Mouse (Mus musculus) neural tube, embryonic 15.5 days (tissue): ENCODE results near the gene Trim65. TPM values are rescaled to one million over a fixed set of nuclear protein-coding genes. Genes with fewer than 3 reads are reported as not detected.

Experiments
- ATAC-seq: fragments of 200-750 bp; cut with Nextera tagmentation; 2 replicates; pipeline ENCODE4 v1.8.0; 2017; ENCODE audit warnings: mild to moderate bottlenecking, moderate TSS enrichment, moderate library complexity; ENCODE audit not compliant: low FRiP score
- H3K27ac ChIP-seq: fragments of 300-500 bp; sonication (generic); replicated peaks from 2 replicates; pipeline ENCODE4 v1.5.1; 2015; ENCODE audit warnings: mild to moderate bottlenecking, inconsistent platforms
- H3K27me3 ChIP-seq: fragments of 300-500 bp; sonication (generic); replicated peaks from 2 replicates; pipeline ENCODE4 v1.6.1; 2015; ENCODE audit warnings: inconsistent platforms
- H3K36me3 ChIP-seq: fragments of 300-500 bp; sonication (generic); 2 replicates; pipeline ENCODE4 v1.6.1; 2015; ENCODE audit warnings: inconsistent platforms
- H3K4me1 ChIP-seq: fragments of 300-500 bp; sonication (generic); 2 replicates; pipeline ENCODE4 v1.6.1; 2015; ENCODE audit warnings: inconsistent platforms
- H3K4me2 ChIP-seq: fragments of 300-500 bp; sonication (generic); 2 replicates; pipeline ENCODE4 v1.6.1; 2015; ENCODE audit warnings: inconsistent platforms, mild to moderate bottlenecking, moderate library complexity
- H3K4me3 ChIP-seq: fragments of 300-500 bp; sonication (generic); replicated peaks from 2 replicates; pipeline ENCODE4 v1.5.1; 2015; ENCODE audit warnings: mild to moderate bottlenecking, inconsistent platforms
- H3K9ac ChIP-seq: fragments of 300-500 bp; sonication (generic); replicated peaks from 2 replicates; pipeline ENCODE4 v1.6.1; 2015; ENCODE audit warnings: mild to moderate bottlenecking, inconsistent platforms
- H3K9me3 ChIP-seq: fragments of 300-500 bp; sonication (generic); replicated peaks from 2 replicates; pipeline ENCODE4 v1.6.1; 2016; ENCODE audit warnings: inconsistent platforms
- WGBS: fragments of 180-500 bp; shearing (Covaris S2); methylation state at CpG from one replicate; pipeline ENCODE4 v1.1.7; 2015; ENCODE audit warnings: mixed read lengths; 5-methylcytosine and 5-hydroxymethylcytosine counted together
- polyA plus RNA-seq: library from polyadenylated mRNA; unstranded; fragments of >200 nt; fragmentation: Nextera tagmentation; extraction: Ambion mirVana; gene quantifications from 2 replicates; pipeline ENCODE4 v1.2.1, GENCODE M21; 2015

Gene Trim65
- polyA plus RNA-seq, 1 experiment from 2014 or later, result 3.4 TPM

DNA sequence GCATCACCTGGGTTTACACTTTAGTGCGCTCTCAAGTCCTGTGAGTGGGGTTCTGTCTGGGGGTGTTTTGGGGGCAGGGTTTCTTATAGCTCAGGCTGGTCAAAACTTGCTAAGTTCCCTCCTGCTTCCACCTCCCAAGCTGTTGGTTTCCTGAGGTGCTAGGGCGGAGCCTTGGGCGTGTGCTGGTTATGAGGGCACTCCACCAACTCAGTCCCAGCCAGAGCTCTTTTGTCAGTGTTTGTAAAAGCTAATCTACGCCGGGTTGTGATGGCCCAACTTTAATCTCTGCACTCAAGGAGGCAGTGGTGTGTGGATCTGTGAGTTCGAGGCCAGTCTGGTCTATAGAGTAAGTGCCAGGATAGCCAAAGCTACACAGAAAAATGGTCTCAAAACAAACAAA is 46.8 kb downstream of the Trim65 start:
- Histone ChIP-seq H3K9me3 (no peaks in the 10 kb centered on the region), H3K36me3 (peaks cover 45% of the 10 kb centered on the region), H3K4me3 (no peak overlapping the region), H3K4me2 (no peak overlapping the region), H3K27me3 (no peaks in the 10 kb centered on the region), H3K27ac (no peak overlapping the region), H3K4me1 (peaks cover 26% of the 10 kb centered on the region), H3K9ac (no peak overlapping the region)
- 90% methylated on average over 6 of the region's 6 CpGs for WGBS
- ATAC-seq, result no peak

DNA sequence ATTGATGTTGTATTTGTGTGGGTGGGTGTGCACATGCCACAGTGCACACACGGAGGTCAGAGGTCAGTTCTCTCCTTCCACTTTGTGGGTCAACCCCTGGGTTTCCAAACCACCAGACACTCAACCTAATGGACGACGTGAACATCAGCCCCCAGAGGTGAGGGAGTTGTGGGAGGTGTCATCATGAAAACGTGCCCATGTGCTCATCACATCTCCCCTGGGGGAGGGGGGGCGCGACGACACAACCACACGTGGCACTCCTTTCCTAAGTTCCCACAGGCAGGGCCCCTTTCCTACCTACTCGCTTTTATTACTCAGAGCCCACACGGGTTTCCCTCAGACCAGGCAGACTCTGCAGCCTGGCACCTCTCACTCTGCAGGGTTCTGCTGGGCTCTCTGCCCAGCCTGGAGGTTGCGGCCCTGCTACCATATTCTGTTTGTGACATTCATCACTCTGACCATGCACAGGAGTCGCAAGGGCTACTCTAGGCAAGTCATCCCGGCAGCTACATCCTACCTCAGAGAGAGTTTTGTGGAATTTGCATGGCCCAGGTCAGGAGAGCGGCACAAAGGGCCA is 47.7 kb downstream of the Trim65 start:
- 92% methylated on average over 14 of the region's 14 CpGs for WGBS
- peaks cover 34% of the 10 kb centered on the region for H3K4me1 ChIP-seq
- H3K36me3 ChIP-seq, result peaks cover 48% of the 10 kb centered on the region

DNA sequence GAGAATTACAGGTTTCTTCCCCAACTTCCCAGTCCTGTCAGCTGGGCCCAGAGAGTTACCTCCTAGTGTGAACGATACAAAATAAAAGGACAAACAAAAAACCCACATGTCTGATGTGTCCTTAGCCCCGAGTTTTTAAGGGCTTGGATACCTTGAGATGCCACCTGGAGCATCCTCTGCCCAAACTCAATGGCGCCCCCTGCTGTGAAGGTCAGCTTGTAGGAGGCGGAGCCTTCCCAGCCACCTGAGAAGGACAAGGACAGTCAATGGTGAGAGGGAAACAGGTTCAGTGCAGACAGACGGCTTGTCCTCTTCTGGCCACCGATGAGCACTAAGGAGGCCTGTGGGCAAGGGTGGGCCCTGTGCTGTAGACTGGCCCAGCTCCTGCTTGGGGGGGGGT is 49.8 kb downstream of the Trim65 start:
- Histone ChIP-seq H3K27ac (no peak overlapping the region), H3K4me2 (no peak overlapping the region), H3K4me1 (peaks cover 31% of the 10 kb centered on the region), H3K9ac (no peak overlapping the region), H3K36me3 (peaks cover 48% of the 10 kb centered on the region), H3K27me3 (no peaks in the 10 kb centered on the region), H3K4me3 (no peak overlapping the region), H3K9me3 (no peaks in the 10 kb centered on the region)
- ATAC-seq, result no peak
- 72% methylated on average over 6 of the region's 6 CpGs for WGBS

More for the DNA sequence above, 47.7 kb downstream of the Trim65 start:
- ATAC-seq, result no peak
- no peaks in the 10 kb centered on the region for H3K9me3 ChIP-seq
- no peak overlapping the region for H3K27ac ChIP-seq
- H3K9ac ChIP-seq, result no peak overlapping the region
- no peaks in the 10 kb centered on the region for H3K27me3 ChIP-seq
- no peak overlapping the region for H3K4me3 ChIP-seq
- no peak overlapping the region for H3K4me2 ChIP-seq

DNA sequence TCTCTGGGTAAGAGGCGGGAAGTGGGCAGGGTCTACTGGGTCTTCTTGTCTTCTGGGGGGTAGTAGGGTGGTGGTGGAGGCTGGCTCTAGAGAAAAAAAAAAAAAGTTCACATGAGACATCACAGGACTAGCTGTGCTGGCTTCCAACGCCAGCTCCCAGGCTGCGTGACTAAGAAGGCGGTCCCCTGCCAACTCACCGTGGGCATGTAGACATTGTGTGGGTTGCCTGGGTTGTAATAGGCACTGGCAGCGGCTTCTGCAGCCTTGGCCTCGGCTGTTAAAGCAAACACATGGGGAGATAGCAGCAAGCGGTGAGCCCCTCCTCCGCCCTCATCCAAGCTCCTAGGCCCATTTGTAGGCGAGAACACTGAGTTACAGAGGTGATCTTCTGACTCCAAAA is 51.4 kb downstream of the Trim65 start:
- no peak overlapping the region for H3K9ac ChIP-seq
- ATAC-seq, result no peak
- H3K4me2 ChIP-seq, result no peak overlapping the region
- H3K27me3 ChIP-seq, result no peaks in the 10 kb centered on the region
- H3K9me3 ChIP-seq, result no peaks in the 10 kb centered on the region
- peaks cover 48% of the 10 kb centered on the region for H3K36me3 ChIP-seq
- H3K27ac ChIP-seq, result 0 out of 2 replicates have a peak overlapping the region, but pooled peaks have one; percentile 23
- H3K4me3 ChIP-seq, result no peak overlapping the region
- WGBS, result 71% methylated on average over 10 of the region's 10 CpGs
- peaks cover 19% of the 10 kb centered on the region for H3K4me1 ChIP-seq

DNA sequence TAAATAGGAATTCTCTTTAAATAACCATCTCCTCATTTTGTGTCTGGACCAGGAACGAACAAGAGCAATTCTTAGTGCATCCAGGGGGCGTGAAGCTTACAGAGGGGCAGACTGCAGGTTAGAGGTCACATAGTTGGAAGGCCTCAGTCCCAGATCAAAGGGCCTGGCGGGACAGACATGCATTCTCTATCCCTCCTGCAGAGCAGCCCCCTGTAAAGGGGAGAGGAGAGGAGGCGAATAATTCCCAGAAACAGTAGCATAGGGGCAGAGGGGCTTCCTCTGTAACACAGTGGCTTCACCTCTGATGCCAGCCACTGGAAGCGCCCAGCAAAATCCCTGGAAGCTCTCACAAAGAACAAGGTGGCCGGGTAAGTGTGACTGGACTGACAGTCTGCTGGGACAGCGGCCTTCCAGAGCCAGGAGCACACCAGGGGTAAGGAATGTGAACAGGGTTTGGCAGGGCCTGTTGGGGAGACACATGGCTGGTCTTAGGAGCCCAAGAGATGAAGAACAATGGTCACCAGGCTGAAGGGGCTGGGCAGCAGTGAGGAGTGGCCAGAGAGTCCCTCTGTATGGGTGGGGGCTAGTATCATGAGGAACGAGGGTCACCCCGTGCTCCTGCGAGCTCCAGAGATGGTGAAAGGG is 52.1 kb downstream of the Trim65 start:
- H3K27ac ChIP-seq, result 0 out of 2 replicates have a peak overlapping the region, but pooled peaks have one; percentile 23
- H3K4me3 ChIP-seq, result no peak overlapping the region
- ATAC-seq, result no peak
- H3K4me2 ChIP-seq, result no peak overlapping the region
- no peaks in the 10 kb centered on the region for H3K9me3 ChIP-seq
- H3K27me3 ChIP-seq, result no peaks in the 10 kb centered on the region
- no peak overlapping the region for H3K9ac ChIP-seq
- H3K36me3 ChIP-seq, result peaks cover 47% of the 10 kb centered on the region
- H3K4me1 ChIP-seq, result peaks cover 19% of the 10 kb centered on the region
- WGBS, result 30% methylated on average over 10 of the region's 10 CpGs

DNA sequence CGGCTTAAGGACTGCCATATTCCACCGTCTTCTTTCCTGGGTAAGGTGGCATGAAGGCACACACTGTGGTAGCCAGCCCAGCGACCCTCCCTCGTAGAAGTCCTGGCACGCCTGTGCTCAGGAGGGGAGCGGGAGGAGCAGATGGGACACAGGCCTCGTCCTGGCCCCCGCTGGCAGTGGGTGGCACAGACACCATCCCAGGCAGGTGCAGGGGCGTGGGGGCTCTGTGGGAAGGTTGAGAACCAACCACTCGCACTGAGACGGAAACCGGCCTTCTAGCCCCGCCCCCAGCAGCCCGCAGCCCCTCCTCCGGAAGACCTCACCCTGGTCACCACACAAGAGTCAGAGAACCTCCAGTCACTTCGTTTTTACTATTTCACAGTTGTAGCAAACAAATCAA is 52.7 kb downstream of the Trim65 start:
- ATAC-seq, result peak; percentile 22; the same call in 1 of the 2 replicates
- H3K4me3 ChIP-seq, result peak overlapping the region; percentile 28
- H3K4me2 ChIP-seq, result peak overlapping the region; percentile 59
- 6% methylated on average over 16 of the region's 16 CpGs for WGBS
- peak overlapping the region; percentile 57 for H3K9ac ChIP-seq
- H3K4me1 ChIP-seq, result peaks cover 19% of the 10 kb centered on the region
- H3K9me3 ChIP-seq, result no peaks in the 10 kb centered on the region
- peaks cover 42% of the 10 kb centered on the region for H3K36me3 ChIP-seq
- no peaks in the 10 kb centered on the region for H3K27me3 ChIP-seq
- peak overlapping the region; percentile 68; the same call in 1 of the 2 replicates for H3K27ac ChIP-seq

DNA sequence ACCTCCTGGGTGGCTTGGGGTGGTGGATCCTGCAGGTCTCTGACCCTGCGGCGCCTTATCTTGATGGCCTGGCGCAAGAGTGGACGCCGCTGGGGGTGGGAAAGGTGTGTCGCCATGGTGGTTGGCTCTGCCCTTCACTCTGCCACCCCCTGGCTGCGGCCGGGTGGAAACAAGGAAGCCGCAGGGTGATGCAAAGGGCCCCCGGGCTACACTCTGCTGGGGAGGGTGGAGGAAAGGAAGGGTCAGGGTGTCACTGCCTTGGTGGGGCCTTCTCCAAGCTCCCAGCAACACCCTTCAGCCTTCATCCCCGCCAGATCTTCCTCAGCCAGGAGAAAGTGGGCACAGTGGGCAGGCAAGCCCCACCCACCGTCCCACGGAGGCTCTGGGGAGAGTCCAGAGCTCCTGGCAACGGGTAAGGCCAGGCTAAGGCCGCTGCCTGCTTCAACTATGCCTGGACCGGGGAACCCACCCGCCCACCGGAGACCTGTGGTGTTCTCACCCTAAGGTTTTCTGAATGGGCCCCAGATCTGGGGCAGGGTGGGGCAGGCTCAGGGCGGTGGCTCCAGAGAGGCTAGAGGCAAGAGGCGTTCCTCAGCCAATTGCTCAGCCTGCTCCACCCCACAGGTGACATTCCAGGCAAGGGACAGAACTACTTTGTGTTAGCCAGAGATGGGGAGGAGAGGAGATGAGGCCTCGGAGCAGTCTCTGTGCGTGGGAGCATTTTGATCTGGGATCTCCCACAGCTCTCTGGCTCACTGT is 53.3 kb downstream of the Trim65 start, which contains the start of gene Unc13d:
Unc13d (minus strand) TSS at position 516 of the 759 bp plus-strand sequence.
- H3K36me3 ChIP-seq, result peaks cover 38% of the 10 kb centered on the region
- ATAC-seq, result 0 out of 2 replicates have a peak, but pooled peaks have one; percentile 16
- H3K27ac ChIP-seq, result peak within 1 kb of the TSS; percentile 68
- no peaks in the 10 kb centered on the region for H3K27me3 ChIP-seq
- peak within 1 kb of the TSS; percentile 59 for H3K4me2 ChIP-seq
- 63% methylated on average over 22 of the region's 22 CpGs for WGBS
- H3K9ac ChIP-seq, result peak within 1 kb of the TSS; percentile 57
- H3K9me3 ChIP-seq, result no peaks in the 10 kb centered on the region
- peak within 1 kb of the TSS; percentile 28 for H3K4me3 ChIP-seq
- peaks cover 19% of the 10 kb centered on the region for H3K4me1 ChIP-seq

DNA sequence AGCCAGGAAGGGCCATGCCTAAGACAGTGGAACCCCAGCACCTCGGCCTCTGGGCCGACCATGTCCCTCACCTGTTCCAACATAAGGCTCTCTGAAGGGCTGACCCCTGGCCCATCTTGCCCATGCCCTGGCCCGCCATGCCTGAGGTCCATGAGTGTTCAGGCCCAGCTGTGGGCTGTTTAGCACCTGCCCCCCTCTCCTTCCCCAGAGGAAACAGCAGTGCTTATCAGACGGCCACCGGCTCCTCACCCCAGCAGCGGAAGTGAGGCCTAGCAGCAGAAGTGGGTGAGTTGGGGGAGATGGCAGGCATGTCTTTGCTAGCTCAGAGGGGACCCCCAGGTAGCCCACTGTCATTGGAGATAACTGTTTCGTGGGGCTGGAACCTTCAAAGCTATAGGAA is 54.1 kb downstream of the Trim65 start:
- Histone ChIP-seq H3K27me3 (no peaks in the 10 kb centered on the region), H3K4me3 (no peak overlapping the region), H3K27ac (no peak overlapping the region), H3K36me3 (peaks cover 30% of the 10 kb centered on the region), H3K4me2 (0 out of 2 replicates have a peak overlapping the region, but pooled peaks have one; percentile 5), H3K4me1 (peaks cover 19% of the 10 kb centered on the region), H3K9ac (no peak overlapping the region), H3K9me3 (no peaks in the 10 kb centered on the region)
- 88% methylated on average over 7 of the region's 7 CpGs for WGBS
- no peak for ATAC-seq

DNA sequence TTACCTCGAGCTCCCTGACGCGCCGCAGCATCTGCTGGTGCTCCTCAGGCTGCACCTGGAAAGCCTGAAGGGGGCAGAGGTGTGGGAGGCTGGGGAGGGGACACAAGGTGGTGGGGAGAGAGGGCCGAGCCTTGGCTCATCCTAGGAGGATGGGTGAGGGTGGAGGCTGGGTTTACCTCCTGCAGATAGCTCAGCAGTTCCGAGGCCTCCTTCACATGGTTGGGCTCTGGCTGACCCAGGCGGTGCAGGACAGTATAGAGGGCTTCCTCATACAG is 54.7 kb downstream of the Trim65 start:
- H3K4me3 ChIP-seq, result no peak overlapping the region
- H3K4me2 ChIP-seq, result no peak overlapping the region
- H3K4me1 ChIP-seq, result peaks cover 19% of the 10 kb centered on the region
- H3K27ac ChIP-seq, result no peak overlapping the region
- peaks cover 24% of the 10 kb centered on the region for H3K36me3 ChIP-seq
- H3K9ac ChIP-seq, result no peak overlapping the region
- ATAC-seq, result no peak
- 75% methylated on average over 7 of the region's 7 CpGs for WGBS
- H3K27me3 ChIP-seq, result no peaks in the 10 kb centered on the region
- no peaks in the 10 kb centered on the region for H3K9me3 ChIP-seq

DNA sequence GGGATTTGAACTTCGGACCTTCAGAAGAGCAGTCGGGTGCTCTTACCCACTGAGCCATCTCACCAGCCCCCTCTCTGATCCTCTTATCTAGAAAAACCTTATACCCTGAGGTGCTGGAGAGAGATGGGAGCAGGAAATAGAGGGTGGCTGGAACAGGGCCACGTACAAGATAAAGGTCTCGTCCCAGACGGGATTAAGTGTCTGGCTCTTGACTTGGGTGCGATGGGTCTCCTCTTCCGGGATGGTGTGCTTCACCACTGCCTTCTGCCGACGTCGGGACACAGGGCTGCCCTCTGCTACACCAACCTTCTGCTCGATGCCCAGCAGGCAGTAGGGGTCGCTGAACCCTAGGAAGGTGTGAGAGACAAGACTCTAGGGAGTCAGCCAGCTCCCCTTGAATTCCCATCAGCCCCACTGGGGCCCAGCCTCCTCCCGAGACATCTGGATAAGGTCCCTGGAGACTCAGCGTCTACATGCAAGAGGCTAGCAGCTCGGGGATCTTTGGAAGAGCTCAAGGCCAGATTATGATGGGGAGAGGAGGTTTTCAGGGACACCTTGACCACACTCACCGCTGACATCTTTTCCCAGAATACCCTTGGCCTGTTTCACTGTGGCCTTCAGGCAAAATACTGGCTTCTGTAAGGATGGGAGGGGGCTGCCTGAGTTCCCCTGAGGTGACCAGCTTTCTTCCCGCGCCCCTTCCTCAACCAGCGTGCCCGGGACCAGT is 55.2 kb downstream of the Trim65 start:
- WGBS, result 73% methylated on average over 20 of the region's 20 CpGs
- Histone ChIP-seq H3K27ac (no peak overlapping the region), H3K4me3 (no peak overlapping the region), H3K9ac (no peak overlapping the region), H3K27me3 (no peaks in the 10 kb centered on the region), H3K4me1 (peaks cover 19% of the 10 kb centered on the region), H3K9me3 (no peaks in the 10 kb centered on the region), H3K4me2 (no peak overlapping the region), H3K36me3 (peaks cover 19% of the 10 kb centered on the region)
- no peak for ATAC-seq

DNA sequence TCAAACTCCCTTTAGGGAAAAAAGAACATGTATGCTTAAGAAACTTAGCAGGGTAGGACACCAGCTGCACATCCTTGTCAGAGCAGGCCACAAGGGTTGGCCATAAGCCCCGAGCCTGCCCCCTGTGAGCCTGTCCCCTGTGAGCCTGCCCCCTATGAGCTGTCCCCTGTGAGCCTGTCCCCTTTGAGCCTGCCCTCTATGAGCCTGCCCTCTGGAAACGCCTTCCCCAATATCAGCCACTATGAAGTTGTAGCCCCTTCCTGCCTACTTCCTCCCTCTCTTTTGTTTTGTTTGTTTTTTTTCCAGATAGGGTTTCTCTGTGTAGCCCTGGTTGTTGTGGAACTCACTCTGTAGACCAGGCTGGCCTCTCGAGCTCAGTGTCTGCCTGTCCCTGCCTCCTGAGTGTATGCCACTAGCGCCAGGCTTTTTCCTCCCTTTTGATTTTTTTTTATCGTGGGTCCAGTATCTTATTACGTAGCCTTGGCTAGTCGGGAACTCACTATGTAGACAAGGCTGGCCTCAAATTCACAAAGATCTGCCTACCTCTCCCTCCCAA is 56.4 kb downstream of the Trim65 start:
- Histone ChIP-seq H3K9me3 (no peaks in the 10 kb centered on the region), H3K36me3 (peaks cover 7% of the 10 kb centered on the region), H3K27ac (no peak overlapping the region), H3K4me2 (no peak overlapping the region), H3K27me3 (no peaks in the 10 kb centered on the region), H3K4me3 (no peak overlapping the region), H3K4me1 (peaks cover 18% of the 10 kb centered on the region), H3K9ac (no peak overlapping the region)
- ATAC-seq, result no peak
- WGBS, result 75% methylated on average over 7 of the region's 7 CpGs
